Mouse (Mus musculus) neural tube, postnatal 0 days (tissue): ENCODE results near the gene Macf1. TPM values are rescaled to one million over a fixed set of nuclear protein-coding genes. Genes with fewer than 3 reads are reported as not detected.

Experiments
- microRNA-seq: library from miRNA; unstranded; fragments of <30 nt; microRNA quantifications from one replicate; pipeline ENCODE4, GENCODE M21; 2016
- polyA plus RNA-seq: library from polyadenylated mRNA; unstranded; fragments of >200 nt; fragmentation: Nextera tagmentation; extraction: Ambion mirVana; gene quantifications from 2 replicates; pipeline ENCODE4 v1.2.1, GENCODE M21; 2015

Gene Macf1
- polyA plus RNA-seq = 59.8 and 71.7 TPM in 2 replicates

GRCm38 (mm10) chr4:123684260-123684659 is at the start of gene Macf1:
Gene Macf1, minus strand, starts transcription at chr4:123684360.

GRCm38 (mm10) chr4:123717574-123718433 is 33.6 kb upstream of the Macf1 start, which contains the start of gene Ndufs5:
Gene Ndufs5, minus strand, starts transcription at chr4:123718202.

GRCm38 (mm10) chr4:123342642-123343470 is 341.3 kb downstream of the Macf1 start, which contains the start of gene Bmp8a:
Gene Bmp8a, minus strand, starts transcription at chr4:123343252.

GRCm38 (mm10) chr4:123323534-123323933 is 360.6 kb downstream of the Macf1 start, which contains the start of gene Oxct2a:
Gene Oxct2a, minus strand, starts transcription at chr4:123323634.

Small RNAs within 50 kb of the gene (microRNA-seq; reads per million reads assigned to microRNA genes)
- gene Mir6398 = not detected

Other genes starting within 250 kb of the Macf1 start
- gene Ndufs5, start 33.8 kb upstream of the Macf1 start, polyA plus RNA-seq = 710 and 765 TPM in 2 replicates
- 76.6 and 83.0 TPM in 2 replicates for gene Akirin1, start 66.0 kb upstream of the Macf1 start, polyA plus RNA-seq
- gene Rhbdl2, start 103.5 kb upstream of the Macf1 start, polyA plus RNA-seq = 1.2 and 1.4 TPM in 2 replicates
- 0.06 TPM in 1 of 2 replicates, not detected in the other for gene 4933427I04Rik, start 175.3 kb upstream of the Macf1 start, polyA plus RNA-seq
- gene Mycbp, start 220.5 kb upstream of the Macf1 start, polyA plus RNA-seq = 37.6 and 43.2 TPM in 2 replicates
- gene Rragc, start 233.1 kb upstream of the Macf1 start, polyA plus RNA-seq = 38.9 and 43.9 TPM in 2 replicates
- 0.45 TPM in 1 of 2 replicates, not detected in the other for gene 4930535I16Rik, start 233.7 kb upstream of the Macf1 start, polyA plus RNA-seq